Mouse (Mus musculus): Measurements from ENCODE around the gene Arl2bp. TPM values are rescaled to one million over a fixed set of nuclear protein-coding genes. Genes with fewer than 3 reads are reported as not detected.
A peak's percentile ranks its signal among the peaks of the same experiment; 100 is the strongest.

Gene Arl2bp
- total RNA-seq (2021) = 10 to 100 TPM; 53.8 to 67.4 TPM
- long read RNA-seq, experiment 1, transcript Arl2bp-202 (6 exons, 1,133 nt) = major isoform, 6 of 26 reads
- long read RNA-seq, experiment 1, partial matches to known transcripts = 10 of 26 reads
- long read RNA-seq, experiment 1, other reads (novel, unspliced or antisense) = 8 of 26 reads
- long read RNA-seq, experiment 2, transcript Arl2bp-202 (6 exons, 1,133 nt) = major isoform, 6 of 23 reads
- long read RNA-seq, experiment 2, partial matches to known transcripts = 8 of 23 reads
- long read RNA-seq, experiment 2, other reads (novel, unspliced or antisense) = 9 of 23 reads

DNA sequence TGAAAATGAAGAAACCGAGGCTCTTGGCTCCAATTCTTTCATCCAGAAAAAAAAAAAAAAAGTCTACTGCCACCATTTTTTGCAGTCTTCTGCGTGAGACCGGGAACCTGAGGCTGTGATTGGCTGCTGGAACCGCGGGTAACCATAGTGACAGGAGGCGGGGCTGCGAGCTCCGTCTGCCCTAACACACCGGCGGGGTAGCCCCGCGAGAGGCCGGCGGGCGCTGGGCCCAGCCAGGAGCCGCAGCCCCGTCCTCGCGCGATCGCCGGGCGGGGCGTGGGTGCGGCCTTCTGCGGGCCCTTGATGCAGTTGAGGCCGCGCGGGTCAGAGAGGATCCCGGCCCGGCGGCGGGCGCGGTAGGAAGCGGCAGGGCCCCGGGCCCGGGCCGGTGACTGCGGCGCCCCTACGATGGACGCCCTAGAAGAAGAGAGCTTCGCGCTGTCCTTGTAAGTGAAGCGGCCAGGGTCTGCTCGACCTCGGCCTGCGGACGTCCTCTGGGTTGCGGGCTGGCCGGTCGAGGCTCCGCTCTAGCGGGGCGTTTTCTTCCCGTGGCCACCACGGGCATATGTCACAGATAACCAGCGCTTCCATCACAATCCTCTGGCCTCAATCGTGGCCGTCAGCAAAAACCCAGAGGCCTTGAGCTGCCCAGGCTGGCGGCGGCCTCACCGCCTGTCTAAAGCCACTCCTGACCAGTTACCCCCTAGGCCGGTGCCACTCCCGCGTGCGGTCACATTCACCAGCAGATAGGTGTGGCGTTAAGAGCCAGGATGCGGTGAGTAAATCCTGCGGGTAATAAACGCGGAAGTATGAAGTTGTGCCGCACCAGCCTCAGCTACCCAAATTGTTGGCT lies at the start of gene Arl2bp:
TSS of gene Arl2bp (plus strand) at position 145 of the 853 bp plus-strand sequence.
- intact Hi-C loops (cut with DNase I) = loop anchor here (2.0 kb wide), 1 partner anchor 36 kb away; no protein-coding TSS in a partner anchor
- peak; percentile 88 to 90 for DNase-seq

DNA sequence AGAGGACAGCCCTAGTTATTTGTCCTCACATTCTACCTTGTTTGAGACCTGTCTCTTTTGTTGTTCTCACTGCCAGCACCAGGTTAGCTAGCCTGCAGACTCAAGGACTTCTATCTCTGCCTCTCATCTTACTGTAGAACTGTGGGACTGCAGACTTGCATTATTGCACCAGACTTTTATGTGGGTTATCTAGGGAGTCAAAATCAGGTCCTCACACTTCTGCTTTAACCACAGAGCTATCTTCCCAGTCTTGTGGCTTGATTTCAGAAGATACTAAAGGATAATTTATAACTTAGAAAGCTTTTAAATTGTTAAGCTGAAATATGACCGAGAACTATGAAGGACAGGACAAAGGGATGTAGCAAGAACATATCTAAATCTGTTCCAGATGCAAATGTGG lies 41.5 kb upstream of the Arl2bp start:
- no peak for DNase-seq
- intact Hi-C loops (cut with DNase I) = no loop called here

DNA sequence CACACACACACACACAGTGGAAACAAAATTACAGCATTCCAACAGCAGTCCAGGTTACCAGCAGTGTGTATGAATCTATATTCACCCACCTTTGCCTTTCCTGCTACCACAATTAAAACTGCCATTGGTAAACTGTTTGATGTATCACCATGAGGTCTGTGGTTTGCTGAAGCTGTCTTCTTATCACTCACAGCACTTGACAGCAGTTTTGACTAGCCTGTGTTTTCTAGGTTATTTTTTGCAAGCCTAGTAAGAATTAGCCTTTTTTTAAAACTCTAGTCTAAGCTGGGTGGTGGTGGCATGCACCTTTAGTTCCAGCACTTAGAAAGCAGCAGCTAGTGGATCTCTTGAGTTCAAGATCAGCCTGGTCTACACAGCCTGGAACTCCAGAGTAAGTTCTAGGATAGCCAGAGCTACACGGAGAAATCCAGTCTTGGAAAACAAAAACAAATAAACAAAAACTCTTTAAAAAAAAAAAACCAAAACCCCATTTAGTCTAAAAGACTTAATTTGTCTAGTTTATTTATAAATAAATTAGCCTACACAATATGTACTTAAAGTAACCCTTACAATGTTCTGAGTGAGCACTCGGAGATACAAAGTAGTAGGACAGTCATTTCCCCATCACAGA lies 32.7 kb upstream of the Arl2bp start:
- intact Hi-C loops (cut with DNase I) = no loop called here
- DNase-seq = no peak

DNA sequence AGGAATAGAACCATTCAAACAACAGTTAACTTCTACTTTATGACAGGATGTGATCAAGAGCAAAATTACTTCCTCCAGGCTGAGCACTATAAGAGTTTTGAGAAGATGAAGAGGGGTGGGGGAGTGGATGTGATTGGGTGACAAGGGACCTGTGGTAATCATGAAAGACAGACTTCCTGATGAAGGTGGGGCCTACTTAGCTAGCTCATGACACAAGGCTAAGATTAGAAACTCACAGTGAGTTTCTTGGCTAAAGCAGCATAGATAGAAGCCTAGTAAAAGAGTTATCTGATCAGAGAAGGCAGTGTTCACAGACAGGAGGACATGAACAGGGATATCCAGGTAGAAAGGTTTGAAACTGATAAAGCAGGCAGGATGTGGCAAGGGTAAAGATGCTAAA lies 32.2 kb upstream of the Arl2bp start:
- intact Hi-C loops (cut with DNase I) = no loop called here
- no peak for DNase-seq

DNA sequence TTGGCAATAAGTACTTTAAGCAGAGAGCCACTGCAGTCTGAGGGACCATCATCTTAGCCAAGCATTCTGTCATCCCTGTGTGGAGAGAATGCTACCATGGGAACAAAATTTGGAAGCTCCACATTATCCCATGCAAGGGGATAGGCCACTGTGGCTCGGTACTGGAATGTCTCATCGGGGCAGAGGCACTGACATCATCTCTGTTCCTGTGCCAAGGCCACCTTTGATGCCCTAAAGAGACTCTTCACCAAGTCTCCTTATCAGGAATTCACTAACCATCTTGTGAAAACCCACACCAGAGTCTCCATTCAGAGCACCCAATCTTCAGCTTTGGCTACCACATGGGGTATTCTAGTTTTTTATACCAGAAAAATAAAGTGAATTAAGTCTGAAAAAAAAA lies 25.2 kb upstream of the Arl2bp start:
- DNase-seq = no peak
- intact Hi-C loops (cut with DNase I) = no loop called here

DNA sequence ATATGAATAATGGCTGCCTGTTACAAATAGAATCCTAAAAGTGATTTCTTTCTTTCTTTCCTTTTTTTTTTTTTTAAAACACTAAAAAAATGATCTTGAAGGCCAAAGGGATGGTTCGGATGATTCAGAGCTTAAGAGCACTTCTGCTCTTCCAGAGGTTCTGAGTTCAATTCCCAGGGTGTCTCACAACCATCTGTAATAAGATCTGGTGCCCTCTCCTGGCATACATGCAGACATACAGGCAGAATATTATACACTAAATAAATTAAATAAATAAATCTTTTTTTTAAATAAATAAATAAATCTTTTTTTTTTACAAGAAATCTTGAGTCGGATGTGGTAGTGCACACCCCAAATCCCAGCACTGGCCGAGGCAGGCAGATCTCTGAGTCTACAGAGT lies 24.5 kb upstream of the Arl2bp start:
- no peak for DNase-seq
- intact Hi-C loops (cut with DNase I) = no loop called here

DNA sequence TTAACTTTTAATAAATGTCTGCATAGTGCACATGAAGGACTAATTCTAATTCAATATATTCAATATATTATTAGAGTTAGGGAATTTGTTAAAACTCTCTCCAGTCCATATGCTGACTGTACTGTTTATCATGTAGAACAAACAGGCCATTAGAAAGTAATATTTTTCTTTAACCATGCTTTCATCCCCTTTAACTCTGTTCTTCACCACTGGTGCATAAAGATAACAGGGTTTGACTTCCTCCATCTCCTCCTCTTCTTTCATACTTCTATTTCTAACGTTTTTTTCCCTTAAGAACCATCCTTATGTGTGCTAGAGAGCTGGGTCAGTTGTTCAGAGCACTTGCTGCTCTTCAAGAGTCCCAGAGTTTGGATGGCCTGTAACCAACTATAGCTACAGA lies 21.2 kb upstream of the Arl2bp start:
- intact Hi-C loops (cut with DNase I) = no loop called here
- DNase-seq = no peak

DNA sequence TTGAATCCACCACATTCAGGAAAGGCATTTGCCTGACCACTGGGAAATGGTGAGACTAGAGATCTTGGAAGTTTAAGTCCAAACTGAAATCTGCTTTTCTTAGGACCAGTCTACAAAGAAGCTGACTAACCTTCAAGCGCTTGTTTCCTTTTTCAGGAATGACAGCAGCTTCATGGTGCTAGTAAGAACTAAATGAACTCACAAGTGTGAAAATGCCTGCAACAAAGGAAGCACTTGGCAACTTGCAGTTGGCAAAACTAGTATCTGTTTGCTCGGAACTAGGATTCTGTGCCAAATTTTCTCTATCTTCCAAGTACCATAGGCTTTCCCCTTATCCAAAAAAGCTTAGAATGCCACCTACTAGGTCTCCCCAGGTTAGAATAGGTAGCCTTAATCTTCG lies 20.2 kb upstream of the Arl2bp start:
- DNase-seq = no peak
- intact Hi-C loops (cut with DNase I) = no loop called here

DNA sequence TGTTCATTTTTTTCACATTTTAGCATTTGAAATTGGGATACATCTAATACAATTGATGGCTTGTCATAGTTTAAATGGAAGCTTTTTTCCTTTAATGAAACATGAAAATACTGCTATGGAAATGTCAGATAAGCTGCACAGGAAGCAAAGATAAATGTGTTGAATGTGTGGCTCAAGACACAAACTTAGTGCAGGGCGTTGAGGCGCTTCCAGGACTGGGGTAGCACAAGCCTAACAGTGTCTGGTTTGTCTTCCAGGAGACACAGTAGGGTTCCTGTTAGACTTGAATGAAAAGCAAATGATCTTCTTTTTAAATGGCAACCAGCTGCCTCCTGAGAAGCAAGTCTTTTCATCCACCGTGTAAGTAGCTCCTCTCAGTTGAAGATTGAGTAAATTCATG lies 16.9 kb upstream of the Arl2bp start:
- intact Hi-C loops (cut with DNase I) = no loop called here
- no peak for DNase-seq

DNA sequence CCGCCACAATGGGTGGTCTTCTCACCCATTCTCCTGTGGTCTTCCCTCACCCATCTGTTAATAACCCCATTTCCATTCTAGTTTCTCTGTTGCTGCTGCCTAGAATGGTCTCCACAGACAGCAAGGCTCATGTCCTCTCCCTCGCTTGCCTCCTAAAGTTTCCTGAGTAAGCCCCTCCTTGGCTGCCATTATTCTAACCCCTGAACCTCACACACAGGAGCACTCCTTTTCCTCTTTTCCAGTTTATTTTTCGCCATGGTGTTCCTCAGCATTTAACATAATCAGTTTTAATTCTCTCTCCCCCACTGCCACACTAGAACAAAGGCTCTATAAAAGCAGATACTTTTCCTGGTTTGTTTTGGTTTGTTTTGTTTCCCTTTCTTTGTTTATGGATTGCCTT lies 13.4 kb upstream of the Arl2bp start:
- intact Hi-C loops (cut with DNase I) = no loop called here
- no peak for DNase-seq

DNA sequence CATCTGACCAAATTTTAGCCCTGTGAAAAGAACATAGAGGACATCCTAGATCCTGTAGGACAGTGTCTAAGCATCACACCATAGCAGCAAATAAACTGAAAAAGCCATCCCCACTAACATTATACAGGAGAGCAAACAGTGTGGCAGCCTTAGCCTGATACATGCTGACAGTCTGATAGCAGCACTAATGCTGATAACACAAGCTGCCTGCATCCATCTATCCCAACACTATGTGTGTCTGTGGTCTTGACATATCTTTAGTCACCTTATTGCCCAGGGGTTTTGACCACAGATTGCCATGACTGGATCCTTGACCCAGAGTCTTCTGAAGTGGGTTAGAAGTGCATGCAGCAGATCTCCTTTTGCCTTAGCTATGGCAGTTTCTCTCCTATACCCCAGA lies 11.4 kb upstream of the Arl2bp start:
- DNase-seq = no peak
- intact Hi-C loops (cut with DNase I) = loop anchor here (5.0 kb wide), 1 partner anchor 48 kb away; no protein-coding TSS in a partner anchor

DNA sequence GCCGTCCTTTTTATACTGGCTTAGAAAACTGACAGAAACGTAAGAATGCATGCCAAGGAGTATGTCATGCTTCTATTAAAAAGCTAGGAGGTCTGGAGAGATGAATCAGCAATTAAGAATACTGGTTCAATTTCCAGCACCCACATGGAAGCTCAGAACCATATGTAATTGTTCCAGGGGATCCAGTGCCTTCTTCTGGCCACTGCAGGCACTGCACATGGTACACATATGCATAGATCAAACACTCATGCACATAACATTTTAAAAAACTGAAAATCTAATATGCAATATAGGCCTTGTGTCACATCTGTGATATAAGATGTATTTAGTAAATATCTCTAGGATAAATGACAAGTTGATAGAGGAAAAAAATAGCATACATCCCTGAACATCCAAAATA lies 8.4 kb upstream of the Arl2bp start:
- DNase-seq = no peak
- intact Hi-C loops (cut with DNase I) = loop anchor here (5.0 kb wide), 1 partner anchor 51 kb away; no protein-coding TSS in a partner anchor

DNA sequence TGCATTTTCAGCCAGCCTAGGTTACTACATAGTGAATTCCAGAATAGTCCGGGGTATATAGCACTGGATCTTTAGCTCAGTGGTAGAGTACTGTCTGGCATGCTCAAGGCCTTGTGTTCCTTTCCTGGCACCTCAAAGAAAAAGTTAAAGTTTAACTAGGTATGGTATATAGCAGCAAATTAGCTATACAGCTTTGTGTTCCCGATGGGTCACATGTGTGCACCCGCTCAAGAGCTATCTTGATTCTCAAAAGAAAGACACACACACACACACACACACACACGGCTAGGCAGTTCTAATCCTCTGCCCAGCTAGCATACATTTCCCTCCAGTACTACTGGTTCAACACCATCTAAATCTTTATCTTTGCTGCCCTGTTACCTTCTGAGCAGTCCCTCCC lies 6.0 kb upstream of the Arl2bp start:
- no peak for DNase-seq
- intact Hi-C loops (cut with DNase I) = no loop called here

DNA sequence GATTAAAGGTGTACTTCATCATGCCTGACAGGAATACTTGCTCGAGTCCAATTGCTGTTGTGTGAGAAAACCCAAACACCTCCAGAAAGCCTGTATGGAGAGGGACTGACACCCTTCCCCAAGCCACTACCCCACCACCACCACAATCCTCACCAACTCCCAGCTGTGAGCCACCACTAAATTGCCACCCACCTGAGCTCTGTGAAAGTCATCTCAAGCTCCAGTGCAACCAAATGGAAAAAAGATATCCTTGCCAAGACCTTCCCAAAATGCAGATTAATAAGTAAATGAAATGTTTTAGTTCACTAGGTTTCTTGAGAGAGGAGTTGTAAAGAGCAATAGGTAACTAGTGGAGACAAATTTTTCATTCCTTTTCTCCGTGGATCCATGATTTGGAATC lies 1.7 kb upstream of the Arl2bp start:
- intact Hi-C loops (cut with DNase I) = no loop called here
- DNase-seq = no peak

DNA sequence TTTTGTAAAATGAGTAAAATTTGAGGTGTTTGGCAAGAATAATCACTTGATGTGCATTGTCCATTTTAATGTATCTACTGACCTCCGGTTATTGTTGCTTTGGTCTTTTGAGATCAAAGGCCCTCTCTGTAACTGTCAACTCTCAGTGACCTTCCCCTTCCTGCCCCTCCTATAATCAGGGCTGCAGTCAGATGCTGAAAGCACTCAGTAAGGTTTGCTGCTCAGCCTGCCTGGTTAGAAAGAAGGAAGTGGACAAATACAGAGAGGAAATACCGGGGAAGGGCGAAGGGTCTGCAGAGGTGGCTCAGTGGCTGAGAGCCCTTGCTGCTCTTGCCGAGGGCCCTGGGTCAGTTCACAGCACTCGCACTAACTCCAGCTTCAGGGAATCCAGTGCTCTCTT lies 8.0 kb downstream of the Arl2bp start:
- intact Hi-C loops (cut with DNase I) = no loop called here

DNA sequence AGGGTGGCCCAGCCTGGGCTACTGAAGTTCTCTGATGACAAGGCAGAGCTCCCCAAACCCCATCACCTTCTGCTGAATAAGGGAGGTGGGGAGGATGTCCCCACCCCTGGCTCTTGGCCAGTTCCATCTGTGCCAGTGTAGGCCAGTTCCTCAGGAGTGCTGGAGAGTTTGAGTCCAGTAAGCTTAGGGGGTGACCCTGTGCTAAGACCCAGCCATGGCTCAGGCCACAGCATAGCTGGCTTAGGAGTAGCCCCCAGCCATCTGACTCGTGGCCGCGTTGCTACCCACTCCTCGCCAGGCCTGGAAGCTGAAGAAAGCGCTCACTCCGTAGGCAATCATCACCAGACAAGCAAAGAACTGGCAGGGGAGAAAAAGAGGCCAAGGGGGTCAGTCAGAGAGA lies 9.5 kb downstream of the Arl2bp start:
- DNase-seq = no peak
- intact Hi-C loops (cut with DNase I) = no loop called here

More for the DNA sequence above, 8.0 kb downstream of the Arl2bp start:
- DNase-seq = no peak

DNA sequence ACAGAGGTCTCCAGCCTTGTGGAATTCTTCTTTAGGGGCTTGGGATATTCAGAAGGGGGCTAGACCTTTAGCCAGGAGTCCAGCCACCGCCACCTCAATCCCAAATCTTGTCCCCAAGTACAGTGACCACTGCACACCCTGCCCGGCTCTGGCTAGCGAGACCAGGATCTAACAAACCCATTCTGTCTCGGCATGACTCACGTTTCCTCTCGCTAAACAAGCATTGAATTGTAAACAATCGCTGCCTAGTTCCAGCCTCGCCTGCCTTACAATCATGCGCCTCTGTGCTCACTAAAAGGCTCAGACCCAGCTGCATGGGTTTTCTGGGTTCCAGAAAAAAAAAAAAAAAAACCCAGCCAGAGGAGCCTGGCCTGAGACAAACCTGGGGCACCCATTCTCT lies 12.2 kb downstream of the Arl2bp start:
- intact Hi-C loops (cut with DNase I) = no loop called here
- DNase-seq = no peak

DNA sequence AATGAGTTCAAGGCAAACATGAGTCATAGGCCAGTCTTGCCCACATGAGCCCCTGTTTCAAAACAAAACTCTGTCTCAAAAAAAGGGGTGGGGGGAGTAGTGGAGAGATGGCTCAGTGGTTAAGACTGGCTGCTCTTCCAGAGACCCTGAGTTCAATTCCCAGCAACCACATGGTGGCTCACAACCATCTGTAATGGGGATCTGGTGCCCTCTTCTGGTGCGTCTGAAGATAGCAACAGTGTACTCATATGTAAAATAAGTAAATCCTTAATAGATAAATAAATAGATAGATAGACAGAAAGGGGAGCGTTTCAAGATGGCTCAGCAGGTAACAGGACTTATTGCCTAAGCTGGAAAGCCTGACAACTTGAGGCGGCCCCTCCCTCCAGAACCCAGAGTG lies 14.0 kb downstream of the Arl2bp start:
- intact Hi-C loops (cut with DNase I) = no loop called here
- DNase-seq = no peak

DNA sequence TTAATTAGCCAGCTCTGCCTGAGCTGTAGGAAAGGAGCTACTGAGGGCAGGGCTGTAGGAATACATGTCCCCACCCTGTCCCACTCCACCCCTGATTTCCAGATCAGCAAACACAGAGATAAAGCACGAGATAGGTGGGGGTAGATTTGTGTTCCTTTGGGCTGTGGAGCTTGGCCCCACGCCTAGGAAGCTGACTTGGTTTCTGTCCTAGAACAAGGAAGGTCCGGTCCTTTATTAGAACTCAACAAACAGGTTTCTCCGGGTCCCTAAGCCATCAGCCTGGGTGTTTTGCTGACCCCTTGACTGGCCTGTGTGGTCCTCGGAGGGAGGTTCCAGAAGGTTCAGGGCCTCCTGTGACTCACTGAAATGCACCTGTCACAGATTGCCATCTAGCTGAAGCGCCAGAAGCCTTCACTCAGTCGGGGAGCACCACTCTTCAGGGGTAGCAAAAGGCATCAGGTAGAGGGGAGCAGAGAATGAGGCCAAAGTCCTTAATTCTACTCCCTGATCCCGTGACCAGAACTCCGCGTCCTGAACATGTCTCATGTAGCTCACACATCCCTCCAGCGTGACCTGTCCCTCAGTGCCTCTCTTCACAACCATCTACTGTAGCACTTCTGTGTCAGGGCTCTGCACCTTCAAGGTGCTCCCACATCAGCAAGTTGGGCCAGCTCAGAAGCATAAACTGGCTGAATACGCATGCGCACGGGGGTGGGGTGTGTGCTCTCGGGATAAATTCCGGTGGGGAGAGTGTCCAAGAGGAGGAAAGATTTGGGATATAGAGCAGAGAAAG lies 16.5 kb downstream of the Arl2bp start:
- DNase-seq = no peak
- intact Hi-C loops (cut with DNase I) = no loop called here

DNA sequence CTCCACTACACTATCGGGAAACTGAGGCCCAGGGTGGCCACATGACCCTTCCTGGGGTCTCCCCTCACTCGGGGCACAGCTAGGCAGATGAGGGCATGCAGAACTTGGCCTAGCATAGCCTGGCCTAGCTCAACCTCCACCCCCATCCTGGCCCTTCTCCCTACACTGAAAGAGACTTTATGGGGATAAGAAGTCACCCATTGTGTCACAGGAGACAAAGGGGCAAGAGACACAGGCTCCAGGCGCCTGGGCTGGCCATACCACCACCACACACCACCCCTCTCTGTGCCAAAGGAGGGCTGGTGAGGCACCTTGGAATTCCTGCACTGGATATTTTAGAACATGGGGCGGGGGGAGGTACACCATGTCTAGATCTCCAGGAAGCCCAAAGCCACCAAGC lies 17.9 kb downstream of the Arl2bp start:
- intact Hi-C loops (cut with DNase I) = no loop called here
- no peak for DNase-seq

DNA sequence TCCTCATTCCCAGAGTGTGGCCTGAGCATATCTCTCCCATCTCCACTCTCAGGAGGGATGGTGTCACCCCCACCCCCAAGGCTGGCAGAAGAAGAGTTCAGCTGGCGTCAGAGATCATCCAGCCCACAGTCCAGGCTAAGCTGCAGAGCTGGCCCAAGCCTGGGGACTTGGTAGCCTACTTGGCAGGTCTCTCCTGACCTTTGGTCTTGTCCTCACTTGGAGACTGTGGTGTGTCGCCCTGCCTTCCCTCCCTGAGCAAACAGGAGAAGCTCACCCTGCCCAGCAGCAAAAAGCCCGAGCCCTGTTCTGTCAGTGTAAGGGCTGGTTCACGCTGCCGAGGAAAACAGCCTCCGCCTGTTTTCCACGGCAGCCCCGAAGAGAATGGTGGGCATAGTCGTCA lies 19.6 kb downstream of the Arl2bp start:
- intact Hi-C loops (cut with DNase I) = no loop called here
- peak in 1 of 2 experiments; percentile 13 for DNase-seq
